Mouse (Mus musculus): Measurements from ENCODE around the gene Tmcc3.

Tmcc3 gene

GRCm38 (mm10) chr10:94332358-94333137 lies 20.8 kb downstream of the Tmcc3 start:
- DNase-seq (ENCODE audit: low spot score) = no peak

DNA sequence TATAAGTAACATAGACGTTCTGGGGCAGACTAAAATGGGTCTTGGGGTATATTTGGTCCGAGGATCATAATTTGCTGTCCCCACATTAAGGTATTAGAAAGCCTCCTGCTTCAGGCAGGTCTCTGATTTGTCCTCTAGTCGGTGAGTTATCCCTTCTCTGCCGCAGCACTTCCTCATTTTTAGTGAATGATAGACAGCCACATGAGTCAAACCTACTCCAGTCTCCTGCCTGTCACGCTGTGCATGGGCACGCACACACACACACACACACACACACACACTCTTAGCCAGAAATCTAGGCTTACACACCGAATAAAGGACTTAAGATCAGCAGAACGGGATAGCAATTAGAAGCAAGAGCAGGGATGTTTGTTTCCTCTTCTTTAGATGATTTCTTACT lies 21.6 kb downstream of the Tmcc3 start:
- no peak for DNase-seq (ENCODE audit: low spot score)

GRCm38 (mm10) chr10:94335047-94335446 lies 23.3 kb downstream of the Tmcc3 start:
- DNase-seq (ENCODE audit: low spot score) = no peak

DNA sequence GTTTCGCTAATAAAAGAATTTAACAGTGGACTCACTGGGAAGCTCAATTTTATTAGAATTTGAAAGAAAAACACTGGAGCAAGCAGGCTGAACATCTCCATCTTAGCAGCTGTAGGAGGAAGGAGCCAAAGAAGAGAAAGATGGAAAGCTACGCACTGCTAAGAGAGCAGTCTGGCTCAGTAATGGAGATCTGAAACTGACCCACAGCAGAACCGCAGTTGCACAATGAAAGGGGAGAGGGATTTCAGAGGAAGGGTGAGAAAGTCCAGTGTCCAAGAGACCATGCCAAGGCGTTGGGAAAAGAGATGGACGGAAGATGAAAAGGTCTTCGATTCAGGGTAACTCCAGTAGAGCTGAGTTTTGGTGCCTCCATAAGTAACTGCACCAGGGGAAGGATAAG lies 24.3 kb downstream of the Tmcc3 start:
- no peak for DNase-seq (ENCODE audit: low spot score)

DNA sequence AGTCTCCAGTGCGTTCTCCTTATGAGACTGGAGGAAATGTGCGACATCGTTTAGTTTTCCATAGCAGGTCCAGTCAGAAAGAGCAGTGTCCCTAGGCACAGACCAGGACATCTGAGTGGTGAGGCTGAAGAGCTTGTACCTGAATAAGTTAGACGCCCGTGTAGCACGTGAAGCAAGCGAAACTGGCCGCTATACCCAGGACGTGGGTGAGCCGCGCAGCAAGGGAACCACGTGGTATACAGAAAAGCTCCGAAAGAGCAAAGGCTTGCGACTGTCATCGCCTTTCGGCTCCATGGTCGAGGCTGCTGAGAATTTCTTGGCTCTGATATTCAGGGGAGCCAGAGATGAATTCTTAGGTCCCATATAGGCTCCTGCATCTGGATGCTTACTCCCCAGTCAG lies 29.8 kb downstream of the Tmcc3 start:
- no peak for DNase-seq (ENCODE audit: low spot score)

GRCm38 (mm10) chr10:94342256-94342655 lies 30.5 kb downstream of the Tmcc3 start:
- DNase-seq (ENCODE audit: low spot score) = no peak

DNA sequence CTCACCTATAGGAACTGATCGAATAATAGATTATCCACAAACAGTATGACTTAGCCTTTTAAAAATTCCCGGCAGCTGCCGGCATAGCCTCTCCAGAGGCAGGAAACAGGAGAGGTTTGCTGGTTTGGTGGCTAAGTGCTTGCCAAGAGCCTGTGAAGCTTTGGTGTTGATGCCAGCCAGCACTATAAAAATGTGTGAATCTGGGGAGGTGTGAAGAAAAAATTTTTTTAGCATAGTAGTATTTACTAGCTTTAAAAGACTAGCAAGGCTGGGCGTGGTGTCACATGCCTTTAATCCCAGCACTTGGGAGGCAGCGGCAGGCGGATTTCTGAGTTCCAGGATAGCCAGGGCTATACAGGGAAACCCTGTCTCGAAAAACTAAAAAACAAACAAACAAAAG lies 31.8 kb downstream of the Tmcc3 start:
- DNase-seq (ENCODE audit: low spot score) = no peak

- DNase-seq (ENCODE audit: low spot score) = no peak
These were observed 33.1 kb downstream of the Tmcc3 start for GRCm38 (mm10) chr10:94344631-94345417.

DNA sequence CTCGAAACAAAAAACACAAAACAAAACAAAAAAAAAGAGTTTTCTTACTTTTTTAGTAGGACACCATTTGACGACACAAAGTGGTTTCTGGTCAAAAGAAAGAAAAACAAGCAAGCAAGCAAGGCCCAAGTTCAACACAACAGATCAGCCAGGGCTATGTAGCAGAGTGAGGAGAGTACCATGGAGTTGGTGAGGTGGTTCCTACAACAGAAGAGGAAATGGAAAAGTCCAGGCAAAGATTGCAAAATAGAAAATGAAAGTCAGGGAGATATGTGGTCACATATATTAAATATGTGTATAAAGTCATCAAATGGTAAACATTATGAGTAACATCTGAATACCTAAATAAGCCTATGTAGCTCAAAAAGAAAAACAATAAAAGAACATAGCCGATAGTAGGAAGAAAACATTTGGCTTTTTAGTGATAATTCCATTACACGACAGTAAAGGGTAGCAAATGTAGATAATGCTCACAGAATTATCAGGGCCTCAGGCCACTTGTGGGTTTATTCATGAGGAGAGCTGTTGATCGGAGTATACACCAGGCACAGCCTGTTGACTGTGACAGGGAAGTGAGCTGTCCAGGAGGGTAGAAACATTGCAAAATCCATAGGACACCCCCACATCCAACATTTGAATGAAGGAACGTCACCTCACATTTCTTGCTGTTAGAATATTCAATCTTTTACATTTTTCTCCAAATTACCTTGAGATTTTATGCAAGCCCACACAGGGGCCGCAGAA lies 33.9 kb downstream of the Tmcc3 start:
- DNase-seq (ENCODE audit: low spot score) = no peak

DNA sequence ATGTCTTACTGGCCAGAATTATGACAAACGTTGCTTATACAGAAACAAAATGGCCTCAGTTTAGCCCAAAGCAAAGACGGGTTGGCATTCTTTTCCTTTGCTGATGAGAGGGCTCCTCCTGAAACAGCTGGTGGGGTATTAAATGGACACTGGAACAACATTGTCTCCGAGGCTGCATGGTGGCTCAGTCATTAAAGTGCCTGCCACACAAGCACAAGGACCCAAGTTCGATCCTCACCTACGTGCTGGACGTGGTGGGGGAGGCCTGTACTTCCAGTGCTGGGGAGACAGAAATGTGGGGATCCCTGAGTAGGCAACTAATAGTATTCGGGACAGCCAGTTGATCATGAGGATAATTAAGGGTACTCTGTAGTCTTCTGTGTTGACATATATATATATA lies 34.8 kb downstream of the Tmcc3 start:
- no peak for DNase-seq (ENCODE audit: low spot score)

DNA sequence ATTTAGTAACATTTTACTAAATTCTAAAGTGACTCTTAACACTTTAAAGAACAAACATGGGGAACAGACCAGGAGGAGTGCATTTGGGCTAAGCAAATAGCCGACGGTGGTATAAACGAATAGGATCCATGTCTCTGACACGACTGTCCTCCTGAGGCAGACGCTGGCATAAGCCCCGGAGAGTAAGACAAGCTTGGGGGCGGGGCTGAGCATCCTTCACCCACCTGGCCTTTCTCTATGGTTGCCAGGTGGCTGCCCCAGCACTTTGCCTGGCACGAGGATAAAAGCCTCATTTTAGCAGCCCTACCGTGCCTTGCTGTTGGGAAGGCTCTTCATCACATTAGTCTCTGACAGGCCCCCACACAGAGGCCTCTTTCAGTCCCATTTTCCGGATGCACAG lies 35.5 kb downstream of the Tmcc3 start:
- DNase-seq (ENCODE audit: low spot score) = no peak

DNA sequence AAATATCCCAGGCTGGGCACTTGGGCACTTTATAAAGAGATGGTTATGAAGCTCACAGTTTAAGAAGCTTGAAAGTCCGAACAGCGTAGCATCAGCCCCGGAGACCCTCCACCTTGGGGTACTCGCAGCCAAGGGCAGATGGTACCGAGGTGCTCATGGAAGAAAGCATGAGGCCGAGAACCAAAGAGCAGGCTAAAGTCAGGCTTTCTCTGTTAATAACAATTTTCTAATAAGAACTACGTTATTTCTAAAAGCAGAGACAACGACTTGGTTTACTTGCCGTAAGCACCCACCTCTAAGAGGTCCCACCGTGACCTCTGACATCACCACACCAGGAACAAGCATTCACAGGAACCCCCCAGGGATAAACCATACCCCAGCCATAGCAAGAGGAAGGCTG lies 36.2 kb downstream of the Tmcc3 start:
- no peak for DNase-seq (ENCODE audit: low spot score)

- no peak for DNase-seq (ENCODE audit: low spot score)
These were observed 38.5 kb downstream of the Tmcc3 start for GRCm38 (mm10) chr10:94350207-94350606.

DNA sequence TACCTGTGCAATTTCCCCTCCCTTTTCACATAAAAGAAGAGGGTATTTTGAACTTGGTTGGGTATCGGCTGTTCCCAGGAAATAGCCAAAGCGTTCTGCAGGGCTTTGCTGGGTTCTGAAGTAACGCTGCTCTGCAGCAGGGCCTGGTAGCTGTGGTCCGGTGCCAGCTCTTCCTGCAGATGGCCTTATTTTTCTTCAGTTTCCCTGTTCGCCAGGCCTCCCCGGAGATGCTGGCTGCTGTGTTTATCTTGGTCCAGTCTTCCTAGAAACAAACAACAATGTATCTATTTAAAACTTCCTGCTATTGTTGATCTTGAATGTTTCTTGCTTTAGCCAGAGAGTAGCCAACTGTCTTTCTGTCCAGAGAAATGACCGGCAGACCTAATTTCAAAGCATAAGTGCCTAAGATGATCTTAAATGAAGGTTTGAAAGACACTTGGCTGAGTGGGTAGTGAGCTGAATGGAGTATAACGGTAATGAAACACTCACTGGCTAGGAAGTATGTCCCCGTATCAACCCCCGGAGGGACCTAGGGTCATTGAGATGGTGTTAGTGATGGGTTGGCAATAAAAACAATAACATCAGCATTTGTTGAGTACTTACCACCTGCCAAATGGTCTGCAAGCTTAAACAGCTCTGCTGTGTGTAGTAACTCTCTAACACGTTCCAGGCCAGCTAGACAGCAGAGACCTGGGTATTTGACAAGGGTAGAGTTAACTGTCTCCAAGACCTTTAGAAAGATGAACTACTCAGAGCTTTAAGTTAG lies 39.3 kb downstream of the Tmcc3 start:
- DNase-seq (ENCODE audit: low spot score) = no peak

DNA sequence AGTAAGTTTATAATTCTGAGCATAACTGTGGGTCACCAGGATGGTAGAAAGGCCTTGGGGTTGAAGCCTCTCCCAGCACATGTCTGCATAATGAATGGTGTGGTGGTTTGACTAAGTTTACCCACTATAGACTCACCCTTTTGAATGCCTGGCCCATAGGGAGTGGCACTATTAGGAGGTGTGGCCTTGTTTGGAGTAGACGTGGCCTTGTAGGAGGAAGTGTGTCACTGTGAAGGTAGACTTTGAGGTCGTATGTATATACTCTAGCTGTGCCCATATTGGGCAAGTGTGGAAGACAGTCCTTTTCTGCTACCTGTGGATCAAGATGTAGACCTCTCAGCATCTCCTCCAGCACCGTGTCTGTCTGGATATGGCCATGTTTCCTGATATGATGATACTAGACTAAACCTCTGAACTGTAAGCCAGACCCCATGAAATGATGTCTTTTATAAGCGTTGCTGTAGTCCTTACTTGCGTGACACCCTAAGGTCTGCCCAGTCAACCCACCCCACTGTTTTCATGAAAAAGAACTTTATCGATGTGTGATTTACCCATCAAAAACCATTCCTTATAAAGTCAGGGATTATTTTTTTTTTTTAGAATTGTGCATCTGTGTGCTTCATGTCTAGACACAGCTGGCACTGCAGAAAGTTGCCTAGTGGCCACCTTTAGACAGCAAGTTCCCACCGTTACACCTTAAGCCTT lies 40.6 kb downstream of the Tmcc3 start:
- no peak for DNase-seq (ENCODE audit: low spot score)

DNA sequence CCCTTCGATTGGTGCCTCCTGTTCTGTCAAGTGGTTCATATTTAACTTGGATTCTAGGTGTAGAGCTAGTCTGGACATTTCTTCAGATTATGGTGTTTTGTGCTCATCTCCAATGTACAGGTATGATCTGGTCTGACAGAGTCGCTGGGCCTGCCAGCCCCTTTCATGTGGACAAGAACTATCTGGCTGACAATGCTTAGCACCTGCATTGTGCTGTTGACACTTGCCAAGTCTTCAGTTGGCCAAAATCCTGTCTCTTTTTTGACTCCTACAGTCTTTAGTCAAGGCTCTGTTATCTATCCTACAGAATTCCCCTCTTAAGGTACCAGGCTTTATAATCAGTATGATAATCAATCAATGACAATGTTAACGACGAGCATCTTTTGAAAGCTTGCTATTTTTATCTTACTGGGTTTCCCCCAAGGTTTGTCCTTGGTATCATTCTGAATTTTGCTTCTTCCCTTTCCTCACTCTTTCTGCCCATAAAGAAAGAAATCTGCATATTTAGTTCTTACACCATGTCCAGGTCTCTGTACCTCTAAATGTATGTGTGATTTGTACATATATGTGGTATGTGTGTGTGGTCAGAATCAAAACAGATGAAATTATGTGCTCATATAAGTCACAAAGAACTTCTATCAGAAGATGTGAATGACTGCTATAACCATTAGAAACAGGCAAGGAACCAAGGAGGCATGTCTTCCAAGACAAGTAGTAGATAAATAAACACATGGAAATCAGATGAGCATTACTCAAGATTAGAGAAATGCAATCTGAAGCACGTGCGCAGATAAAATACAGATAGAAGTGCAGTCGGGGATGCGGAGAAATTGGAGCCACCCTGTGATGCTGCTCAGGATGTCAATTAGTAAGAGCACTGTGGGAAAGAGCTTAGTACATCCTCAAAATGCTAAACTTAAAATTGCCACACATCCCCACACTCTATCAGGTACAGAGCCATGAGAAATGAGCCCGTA lies 41.4 kb downstream of the Tmcc3 start:
- no peak for DNase-seq (ENCODE audit: low spot score)

DNA sequence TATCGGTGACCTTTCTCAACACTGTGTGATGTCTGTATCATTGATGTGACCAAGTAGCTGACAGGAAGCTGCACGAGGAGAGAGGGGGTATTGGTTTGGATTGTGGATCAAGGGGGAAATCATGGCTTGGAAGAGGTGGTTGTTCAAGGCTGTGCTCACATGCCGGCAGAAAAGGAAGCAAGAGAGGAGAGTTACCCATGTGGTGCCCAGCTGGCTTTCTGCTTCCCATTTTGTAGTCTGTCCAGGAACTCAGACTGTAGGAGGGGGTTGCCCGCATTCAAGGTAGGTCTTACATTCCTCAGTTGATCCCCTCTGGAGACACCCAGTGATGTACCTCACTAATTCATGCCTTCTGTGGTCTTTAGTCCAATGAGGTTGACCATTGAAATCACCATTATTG lies 42.3 kb downstream of the Tmcc3 start:
- DNase-seq (ENCODE audit: low spot score) = no peak

DNA sequence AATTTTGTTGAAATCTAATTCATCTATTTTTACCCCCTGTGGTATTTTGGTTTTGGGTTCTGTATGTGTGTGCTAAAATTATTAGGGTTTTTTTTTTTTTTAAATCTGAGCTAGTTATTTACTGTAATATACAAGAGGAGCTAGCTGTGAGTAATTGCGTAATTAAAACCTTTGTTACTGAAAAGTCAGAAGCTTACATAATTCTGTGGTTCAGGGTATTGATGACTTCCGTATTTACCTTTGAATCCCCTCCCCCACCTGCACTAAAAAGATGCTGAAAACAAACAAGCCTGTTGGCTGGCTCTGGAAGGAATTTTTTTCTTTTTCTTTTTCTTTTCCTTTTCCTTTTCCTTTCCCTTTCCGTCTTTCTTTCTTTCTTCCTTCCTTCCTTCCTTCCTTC lies 42.7 kb downstream of the Tmcc3 start:
- no peak for DNase-seq (ENCODE audit: low spot score)

DNA sequence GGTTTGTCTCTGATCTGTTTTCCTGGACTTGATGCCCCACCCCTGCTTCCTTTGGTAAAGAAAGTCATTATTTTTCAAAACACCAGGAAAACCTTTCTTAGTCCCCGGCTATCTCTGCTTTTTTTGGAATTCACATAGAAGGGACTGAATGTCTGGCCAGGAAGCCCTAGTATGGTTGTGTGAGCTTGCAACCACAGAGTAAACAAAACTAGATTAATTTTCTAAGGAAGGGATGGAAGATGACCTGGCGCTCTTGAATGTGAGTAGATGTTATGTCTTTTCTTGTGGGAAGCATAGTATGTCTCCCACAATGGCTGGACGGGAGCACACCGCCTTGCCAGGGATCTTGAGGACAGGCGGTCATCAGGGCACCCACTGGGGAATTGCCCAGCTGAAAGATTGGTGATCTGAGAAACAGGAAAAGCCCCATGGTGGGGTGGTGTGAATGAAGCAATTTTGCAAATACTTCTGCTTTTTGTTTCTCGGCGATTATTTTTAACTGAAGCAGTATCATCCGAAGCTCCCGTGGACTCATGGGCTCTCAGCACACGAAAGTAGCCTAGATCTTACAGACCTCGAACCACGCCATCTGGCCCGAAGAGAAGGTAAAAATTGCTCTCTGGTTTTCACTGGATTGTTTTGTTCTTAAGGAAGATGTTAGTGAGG lies 44.9 kb downstream of the Tmcc3 start:
- no peak for DNase-seq (ENCODE audit: low spot score)

DNA sequence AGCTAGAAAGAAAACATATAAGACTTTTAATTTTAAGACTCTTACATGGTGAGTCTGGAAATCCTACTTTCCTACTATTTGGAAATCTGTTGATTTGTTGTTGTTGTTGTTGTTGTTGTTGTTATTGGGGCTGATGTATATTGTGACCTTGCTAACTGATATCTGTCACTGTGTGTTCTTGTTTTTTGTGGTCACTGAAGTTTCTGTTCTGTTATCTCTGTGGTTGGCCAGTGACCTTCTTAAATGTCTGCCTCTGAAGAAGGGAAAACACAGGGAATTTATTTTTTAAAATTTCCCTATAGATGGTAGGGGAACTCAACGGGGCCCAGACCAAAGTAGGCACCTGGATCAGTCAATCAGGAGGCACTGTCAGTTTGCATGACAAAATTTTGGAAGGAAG lies 48.9 kb downstream of the Tmcc3 start:
- DNase-seq (ENCODE audit: low spot score) = no peak
